14 mouse cellular contexts compared by ENCODE assay signal in the genomic region with DNA sequence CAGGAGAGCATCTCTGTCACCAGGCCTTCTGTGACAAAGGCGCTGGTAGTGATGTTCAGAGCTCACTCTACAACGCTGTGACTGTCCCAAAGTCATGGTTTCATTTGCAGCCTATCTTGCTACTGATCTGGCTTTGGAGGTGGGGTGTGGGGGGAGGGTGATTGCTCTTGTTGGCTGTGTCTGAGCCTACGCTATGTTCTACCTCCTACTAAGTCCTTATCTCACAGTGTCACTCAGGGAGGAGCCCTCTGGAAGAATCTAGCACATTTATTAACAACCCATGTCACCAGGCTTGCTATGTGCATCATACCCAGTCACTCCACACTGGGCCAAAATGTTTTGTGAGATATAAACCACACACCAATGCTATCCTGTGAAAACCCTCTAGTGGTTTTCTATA.
DNase-seq lines count a peak whose midpoint lies in the region; ATAC-seq and TF ChIP-seq lines count a peak whose summit lies in the region.
"Had no signal": no experiment of that assay in that cellular context is flagged by ENCODE, and none has a peak within 500 bp of the region (broad histone marks: within the 10 kb centered on the region; RNA-seq: fewer than 3 reads in every experiment).

No protein-coding gene starts in this region.

- peak overlapping the region; percentile 17; the same call in 1 of the 2 replicates for H3K27ac ChIP-seq in cerebellum, adult 2 months (ENCODE audit: insufficient read depth, low read length)
- H3K27ac ChIP-seq in lung, embryonic 14.5 days (ENCODE audit: low read depth) = 0 out of 2 replicates have a peak overlapping the region, but pooled peaks have one; percentile 14
- H3K27ac ChIP-seq in lung, postnatal 0 days (ENCODE audit: low read length) = no peak overlapping the region
- H3K27ac ChIP-seq in stomach, embryonic 15.5 days = no peak overlapping the region
- H3K27ac ChIP-seq in midbrain, embryonic 13.5 days = no peak overlapping the region
- H3K27ac ChIP-seq: limb, embryonic 12.5 days; neural tube, embryonic 13.5 days had no signal

- H3K9me3 ChIP-seq in lung, embryonic 14.5 days (ENCODE audit: low read depth, low read length) = no peaks in the 10 kb centered on the region
- no peaks in the 10 kb centered on the region for H3K9me3 ChIP-seq in lung, postnatal 0 days (ENCODE audit: low read length)
- no peaks in the 10 kb centered on the region for H3K9me3 ChIP-seq in stomach, embryonic 15.5 days
- no peaks in the 10 kb centered on the region for H3K9me3 ChIP-seq in midbrain, embryonic 13.5 days
- H3K9me3 ChIP-seq: limb, embryonic 12.5 days; neural tube, embryonic 13.5 days had no signal

- H3K9ac ChIP-seq in lung, embryonic 14.5 days = no peak overlapping the region
- no peak overlapping the region for H3K9ac ChIP-seq in lung, postnatal 0 days (replicated peaks; ENCODE audit: low read depth)
- no peak overlapping the region for H3K9ac ChIP-seq in stomach, embryonic 15.5 days
- H3K9ac ChIP-seq in midbrain, embryonic 13.5 days (replicated peaks) = no peak overlapping the region
- H3K9ac ChIP-seq: limb, embryonic 12.5 days; neural tube, embryonic 13.5 days had no signal

- no peak for DNase-seq in cerebellum, adult 2 months
- DNase-seq in cerebellum, adult 18-20 months = no peak
- no peak for DNase-seq in lung, embryonic 14.5 days
- DNase-seq in lung, postnatal 0 days (ENCODE audit: low spot score) = no peak
- no peak for DNase-seq in cerebellum, postnatal 25 days
- DNase-seq: embryo, embryonic 11 days; heart, postnatal 14 days; right cerebral cortex, postnatal 25 days had no signal

- no peaks in the 10 kb centered on the region for H3K27me3 ChIP-seq in cerebellum, adult 2 months (ENCODE audit: control insufficient read depth, insufficient read depth, low read length)
- no peaks in the 10 kb centered on the region for H3K27me3 ChIP-seq in lung, embryonic 14.5 days (ENCODE audit: insufficient read depth, low read length)
- no peaks in the 10 kb centered on the region for H3K27me3 ChIP-seq in lung, postnatal 0 days (replicated peaks; ENCODE audit: insufficient read depth, low read length)
- no peaks in the 10 kb centered on the region for H3K27me3 ChIP-seq in stomach, embryonic 15.5 days (replicated peaks)
- H3K27me3 ChIP-seq in midbrain, embryonic 13.5 days = no peaks in the 10 kb centered on the region
- H3K27me3 ChIP-seq: limb, embryonic 12.5 days; neural tube, embryonic 13.5 days had no signal

- no peak overlapping the region for H3K4me3 ChIP-seq in cerebellum, adult 2 months (replicated peaks; ENCODE audit: insufficient read depth, low read depth, low read length)
- H3K4me3 ChIP-seq in lung, embryonic 14.5 days (ENCODE audit: low read depth, low read length) = no peak overlapping the region
- H3K4me3 ChIP-seq in lung, postnatal 0 days (ENCODE audit: low read depth, low read length) = no peak overlapping the region
- no peak overlapping the region for H3K4me3 ChIP-seq in stomach, embryonic 15.5 days (replicated peaks)
- no peak overlapping the region for H3K4me3 ChIP-seq in midbrain, embryonic 13.5 days (replicated peaks)
- H3K4me3 ChIP-seq: limb, embryonic 12.5 days; neural tube, embryonic 13.5 days had no signal

- TF ChIP-seq EP300 in lung, postnatal 0 days (IDR thresholded peaks at IDR 0.05) = no peak

- no peak for TF ChIP-seq CTCF in cerebellum, adult 2 months (IDR thresholded peaks at IDR 0.05; ENCODE audit: borderline replicate concordance, insufficient read depth, low read depth, low read length)
- no peak for TF ChIP-seq CTCF in lung, embryonic 14.5 days (IDR thresholded peaks at IDR 0.05; ENCODE audit: low read depth)
- TF ChIP-seq CTCF in lung, postnatal 0 days (IDR thresholded peaks at IDR 0.05) = no peak

- TF ChIP-seq POLR2A in cerebellum, adult 2 months (IDR thresholded peaks at IDR 0.05; ENCODE audit: borderline replicate concordance, insufficient read depth, low read length) = no peak

- H3K4me2 ChIP-seq in lung, embryonic 14.5 days = no peak overlapping the region
- no peak overlapping the region for H3K4me2 ChIP-seq in lung, postnatal 0 days (replicated peaks; ENCODE audit: low read depth, low read length)
- H3K4me2 ChIP-seq in stomach, embryonic 15.5 days = no peak overlapping the region
- no peak overlapping the region for H3K4me2 ChIP-seq in midbrain, embryonic 13.5 days (replicated peaks)
- H3K4me2 ChIP-seq: limb, embryonic 12.5 days; neural tube, embryonic 13.5 days had no signal

- H3K4me1 ChIP-seq in cerebellum, adult 2 months (ENCODE audit: control insufficient read depth, insufficient read depth, low read length) = peaks cover 71% of the 10 kb centered on the region
- H3K4me1 ChIP-seq in lung, embryonic 14.5 days (ENCODE audit: insufficient read depth) = peaks cover 11% of the 10 kb centered on the region; the same call in 1 of the 2 replicates
- H3K4me1 ChIP-seq in lung, postnatal 0 days (ENCODE audit: insufficient read depth, low read depth, low read length) = peaks cover 13% of the 10 kb centered on the region
- peaks cover 21% of the 10 kb centered on the region for H3K4me1 ChIP-seq in stomach, embryonic 15.5 days
- H3K4me1 ChIP-seq in midbrain, embryonic 13.5 days (replicated peaks) = peaks cover 31% of the 10 kb centered on the region; the same call in 1 of the 2 replicates

- 0 out of 2 replicates have a peak, but pooled peaks have one; percentile 48 for ATAC-seq in lung, embryonic 14.5 days (ENCODE audit: insufficient read depth)
- no peak for ATAC-seq in lung, postnatal 0 days
- ATAC-seq in inflammation-experienced regulatory T-cells, adult 6 months = peak; percentile 25
- peak; percentile 92 for ATAC-seq in stomach, embryonic 15.5 days (ENCODE audit: insufficient read depth, low FRiP score, low read depth)
- ATAC-seq in midbrain, embryonic 13.5 days = no peak
- ATAC-seq: forebrain, embryonic 14.5 days had no signal

- H3K36me3 ChIP-seq in lung, embryonic 14.5 days (ENCODE audit: insufficient read depth) = no peaks in the 10 kb centered on the region
- H3K36me3 ChIP-seq in lung, postnatal 0 days (ENCODE audit: insufficient read depth, low read length) = no peaks in the 10 kb centered on the region
- H3K36me3 ChIP-seq in stomach, embryonic 15.5 days = no peaks in the 10 kb centered on the region
- H3K36me3 ChIP-seq in midbrain, embryonic 13.5 days = no peaks in the 10 kb centered on the region
- H3K36me3 ChIP-seq: limb, embryonic 12.5 days; neural tube, embryonic 13.5 days had no signal

- WGBS in cerebellum, adult 2 months = 53% methylated on average over 3 of the region's 3 CpGs
- WGBS in lung, embryonic 14.5 days = 74% methylated on average over 3 of the region's 3 CpGs
- WGBS in lung, postnatal 0 days = 65% methylated on average over 3 of the region's 3 CpGs
- 66% methylated on average over 3 of the region's 3 CpGs for WGBS in stomach, embryonic 15.5 days
- WGBS in midbrain, embryonic 13.5 days = 88% methylated on average over 3 of the region's 3 CpGs

Comparison
In these comparisons a context has a peak if more than half of its experiments do, and no peak if none do; other contexts are left out.
1. H3K27ac ChIP-seq: peak in cerebellum, adult 2 months (single experiment) and lung, embryonic 14.5 days (single experiment); none in lung, postnatal 0 days (single experiment), stomach, embryonic 15.5 days (single experiment) and midbrain, embryonic 13.5 days (single experiment).
2. ATAC-seq: peak in lung, embryonic 14.5 days (single experiment), inflammation-experienced regulatory T-cells, adult 6 months (single experiment) and stomach, embryonic 15.5 days (single experiment); none in lung, postnatal 0 days (single experiment) and midbrain, embryonic 13.5 days (single experiment).